Mouse (Mus musculus) kidney, postnatal 0 days (tissue): Measurements from ENCODE around the gene Clec9a. TPM values are rescaled to one million over a fixed set of nuclear protein-coding genes. Genes with fewer than 3 reads are reported as not detected.

Experiments
- ATAC-seq: fragments of 200-750 bp; cut with Nextera tagmentation; replicated peaks from 2 replicates; pipeline ENCODE4 v1.8.0; 2017; ENCODE audit warnings: low read depth, moderate number of reproducible peaks, moderate TSS enrichment, moderate library complexity; ENCODE audit not compliant: low FRiP score
- DNase-seq: peaks from one replicate; pipeline ENCODE4 v3.0.0-alpha.2; 2016; ENCODE audit warnings: low spot score
- H3K27ac ChIP-seq: fragments of 300-500 bp; sonication (generic); 2 replicates; pipeline ENCODE4 v1.5.1; 2014; ENCODE audit warnings: mild to moderate bottlenecking
- H3K27me3 ChIP-seq: fragments of 300-500 bp; sonication (generic); 2 replicates; pipeline ENCODE4 v1.6.1; 2014; ENCODE audit warnings: low read length, mixed read lengths; ENCODE audit not compliant: insufficient read depth
- H3K36me3 ChIP-seq: fragments of 300-500 bp; sonication (generic); 2 replicates; pipeline ENCODE4 v1.6.1; 2014; ENCODE audit warnings: low read length, mixed read lengths; ENCODE audit not compliant: insufficient read depth
- H3K4me1 ChIP-seq: fragments of 300-500 bp; sonication (generic); replicated peaks from 2 replicates; pipeline ENCODE4 v1.6.1; 2014; ENCODE audit warnings: antibody characterized with exemption, low read length, mixed read lengths; ENCODE audit not compliant: insufficient read depth
- H3K4me2 ChIP-seq: fragments of 300-500 bp; sonication (generic); 2 replicates; pipeline ENCODE4 v1.6.1; 2014; ENCODE audit warnings: mild to moderate bottlenecking, low read length, moderate library complexity, mixed read lengths
- H3K4me3 ChIP-seq: fragments of 300-500 bp; sonication (generic); replicated peaks from 2 replicates; pipeline ENCODE4 v1.5.1; 2014; ENCODE audit warnings: low read depth, low read length
- H3K9ac ChIP-seq: fragments of 300-500 bp; sonication (generic); 2 replicates; pipeline ENCODE4 v1.6.1; 2014; ENCODE audit warnings: low read depth, low read length
- H3K9me3 ChIP-seq: fragments of 300-500 bp; sonication (generic); replicated peaks from 2 replicates; pipeline ENCODE4 v1.6.1; 2016; ENCODE audit warnings: low read length, inconsistent platforms, mixed read lengths
- CTCF ChIP-seq: IDR thresholded peaks from 2 replicates; pipeline ENCODE4 v1.5.1; 2016; ENCODE audit warnings: antibody characterized with exemption, low read depth, mild to moderate bottlenecking, moderate library complexity
- WGBS: fragments of 180-500 bp; shearing (Covaris S2); extraction: QIAGEN DNeasy Blood & Tissue Kit; methylation state at CpG from one replicate; pipeline ENCODE4 v1.1.7; 2014; 5-methylcytosine and 5-hydroxymethylcytosine counted together
- polyA plus RNA-seq: library from polyadenylated mRNA; unstranded; fragments of >200 nt; fragmentation: Nextera tagmentation; extraction: Ambion mirVana; gene quantifications from 2 replicates; pipeline ENCODE4 v1.2.1, GENCODE M21; 2015

Clec9a gene
- polyA plus RNA-seq, 1 experiment from 2014 or later, result 0.38 TPM

DNA sequence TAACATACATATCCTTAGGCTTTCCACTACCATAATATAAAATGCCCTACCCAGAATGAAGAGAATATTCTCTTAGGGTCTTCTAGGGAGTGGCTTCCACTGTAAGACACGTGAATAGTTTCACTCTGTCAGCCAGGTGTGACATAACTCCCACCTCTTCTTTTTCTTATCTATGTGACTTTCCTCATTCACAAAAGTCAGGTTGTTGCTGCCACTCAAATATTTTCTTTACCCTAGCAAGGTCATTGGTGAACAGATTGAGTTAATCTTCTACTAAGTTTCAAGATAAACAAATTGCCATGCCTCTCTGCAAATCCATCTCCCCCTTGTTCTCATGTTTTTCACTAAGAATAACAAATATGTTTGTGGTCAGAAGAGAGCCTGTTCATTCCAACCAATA, 26.9 kb upstream of the Clec9a start:
- TF ChIP-seq CTCF, result no peak
- Histone ChIP-seq H3K4me3 (no peak overlapping the region), H3K4me1 (no peaks in the 10 kb centered on the region), H3K36me3 (no peaks in the 10 kb centered on the region), H3K9me3 (no peaks in the 10 kb centered on the region), H3K27me3 (no peaks in the 10 kb centered on the region), H3K9ac (no peak overlapping the region), H3K27ac (0 out of 2 replicates have a peak overlapping the region, but pooled peaks have one; percentile 36), H3K4me2 (no peak overlapping the region)
- no peak for DNase-seq
- ATAC-seq, result no peak
- 43% methylated on average over 1 of the region's 1 CpGs for WGBS

DNA sequence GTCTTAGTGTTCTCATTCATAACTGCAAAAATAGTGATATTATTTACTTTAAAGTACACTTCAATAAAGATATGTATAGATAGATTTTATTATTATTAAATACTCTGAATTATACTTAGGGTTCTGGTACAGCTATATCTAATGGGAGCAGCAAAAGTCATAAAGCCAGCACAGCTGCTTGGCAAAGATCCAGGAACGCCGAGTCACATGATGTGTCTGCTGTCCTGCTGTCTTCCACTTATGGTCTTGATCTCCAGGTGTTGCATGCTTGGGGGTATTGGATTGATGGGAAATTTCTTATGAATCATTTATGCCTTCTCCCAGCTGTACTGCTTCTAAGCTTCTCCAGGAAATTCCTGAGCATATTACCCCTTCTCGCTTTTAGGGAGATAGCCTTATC, 25.2 kb upstream of the Clec9a start:
- Histone ChIP-seq H3K4me2 (no peak overlapping the region), H3K36me3 (no peaks in the 10 kb centered on the region), H3K27me3 (no peaks in the 10 kb centered on the region), H3K4me3 (no peak overlapping the region), H3K9me3 (no peaks in the 10 kb centered on the region), H3K4me1 (no peaks in the 10 kb centered on the region), H3K27ac (no peak overlapping the region), H3K9ac (no peak overlapping the region)
- TF ChIP-seq CTCF, result no peak
- no peak for DNase-seq
- WGBS, result 63% methylated on average over 3 of the region's 3 CpGs
- ATAC-seq, result no peak

DNA sequence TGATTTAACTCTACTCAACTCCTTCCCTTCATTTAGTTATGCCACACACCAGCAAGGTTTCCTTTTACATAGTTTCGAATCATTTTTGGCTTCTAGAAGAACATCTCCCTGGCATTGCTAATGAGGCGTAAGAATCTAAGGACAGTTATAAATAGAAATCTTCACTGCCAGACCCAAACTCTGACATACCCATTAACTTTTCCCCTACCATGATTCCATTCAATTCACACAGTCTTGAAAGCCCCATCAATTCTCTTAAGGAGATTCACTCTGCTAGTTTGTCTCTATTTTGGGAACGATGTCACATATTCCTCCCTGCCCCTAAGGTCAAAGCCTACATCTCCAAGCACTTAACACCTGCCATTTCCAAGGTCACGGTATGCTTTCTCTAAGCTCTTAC, 23.7 kb upstream of the Clec9a start:
- DNase-seq (no peak), ATAC-seq (no peak)
- TF ChIP-seq CTCF, result no peak
- WGBS, result 79% methylated on average over 4 of the region's 4 CpGs
- no peak overlapping the region for H3K4me3 ChIP-seq
- H3K9ac ChIP-seq, result no peak overlapping the region
- no peaks in the 10 kb centered on the region for H3K27me3 ChIP-seq
- H3K4me1 ChIP-seq, result no peaks in the 10 kb centered on the region
- no peaks in the 10 kb centered on the region for H3K36me3 ChIP-seq
- H3K4me2 ChIP-seq, result no peak overlapping the region
- H3K27ac ChIP-seq, result no peak overlapping the region
- no peaks in the 10 kb centered on the region for H3K9me3 ChIP-seq

DNA sequence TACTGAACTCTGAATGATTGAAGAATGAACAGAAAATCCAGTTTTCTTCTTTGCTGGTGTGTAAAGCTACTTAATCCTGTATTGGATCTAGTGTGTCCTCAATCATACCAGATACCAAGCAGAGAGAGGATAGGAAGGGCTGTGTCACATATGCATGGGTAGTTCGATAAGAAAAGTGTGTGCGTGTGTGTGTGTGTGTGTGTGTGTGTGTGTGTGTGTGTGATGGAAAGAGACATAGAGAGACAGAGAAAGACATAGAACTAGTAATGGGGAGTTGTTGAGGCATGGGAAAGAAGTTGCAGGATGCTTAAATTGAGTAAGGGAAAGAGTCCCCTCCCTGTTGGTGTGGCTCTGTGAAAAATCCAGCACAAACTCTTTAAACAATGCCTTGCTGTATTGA, 22.9 kb upstream of the Clec9a start, which contains the start of gene Clec12b:
Clec12b (minus strand) TSS at position 101 of the 400 bp plus-strand sequence.
- no peak for ATAC-seq
- H3K36me3 ChIP-seq, result no peaks in the 10 kb centered on the region

DNA sequence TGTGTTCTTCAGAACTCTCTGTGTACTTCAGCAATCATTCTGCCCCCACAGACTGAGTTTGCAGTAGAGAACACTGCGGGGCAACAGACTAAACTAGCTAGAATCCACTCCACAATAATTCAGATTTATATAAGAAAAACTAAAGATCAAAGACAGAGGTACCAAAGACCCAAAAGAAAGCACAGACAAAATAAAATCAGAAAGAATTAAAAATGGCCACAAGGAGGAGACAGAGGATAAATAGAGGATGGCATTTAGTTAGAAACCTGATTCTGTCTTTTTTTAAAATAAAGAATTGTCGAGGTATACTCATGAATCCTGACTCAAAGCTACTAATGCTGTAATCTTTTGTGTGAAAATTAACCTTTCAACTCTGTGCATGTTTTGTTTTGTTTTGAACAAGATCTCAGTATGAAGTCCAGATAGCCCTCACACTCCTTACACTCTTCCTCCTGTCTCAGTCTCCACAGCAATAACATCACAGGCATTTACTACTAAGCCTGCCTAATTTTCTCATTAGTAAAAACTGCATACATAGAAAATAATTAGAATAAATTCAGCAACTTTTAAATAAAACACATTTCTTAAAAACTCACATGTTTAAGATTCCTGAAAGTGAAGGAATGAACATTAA, 15.5 kb upstream of the Clec9a start:
- no peaks in the 10 kb centered on the region for H3K27me3 ChIP-seq
- no peak overlapping the region for H3K27ac ChIP-seq
- 21% methylated on average over 2 of the region's 2 CpGs for WGBS
- H3K9ac ChIP-seq, result no peak overlapping the region
- H3K4me2 ChIP-seq, result no peak overlapping the region
- no peak overlapping the region for H3K4me3 ChIP-seq
- no peaks in the 10 kb centered on the region; the same call in 1 of the 2 replicates for H3K4me1 ChIP-seq
- no peaks in the 10 kb centered on the region for H3K36me3 ChIP-seq
- DNase-seq (peak; percentile 81), ATAC-seq (no peak)
- no peaks in the 10 kb centered on the region for H3K9me3 ChIP-seq
- TF ChIP-seq CTCF, result peak; percentile 92

More for the DNA sequence above, 22.9 kb upstream of the Clec9a start, which contains the start of gene Clec12b:
- no peaks in the 10 kb centered on the region for H3K4me1 ChIP-seq
- H3K9me3 ChIP-seq, result no peaks in the 10 kb centered on the region
- H3K27me3 ChIP-seq, result no peaks in the 10 kb centered on the region
- 92% methylated on average over 2 of the region's 2 CpGs for WGBS
- no peak for TF ChIP-seq CTCF
- no peak within 1 kb of the TSS for H3K27ac ChIP-seq
- DNase-seq, result no peak
- H3K4me3 ChIP-seq, result no peak within 1 kb of the TSS
- no peak within 1 kb of the TSS for H3K9ac ChIP-seq
- no peak within 1 kb of the TSS for H3K4me2 ChIP-seq

DNA sequence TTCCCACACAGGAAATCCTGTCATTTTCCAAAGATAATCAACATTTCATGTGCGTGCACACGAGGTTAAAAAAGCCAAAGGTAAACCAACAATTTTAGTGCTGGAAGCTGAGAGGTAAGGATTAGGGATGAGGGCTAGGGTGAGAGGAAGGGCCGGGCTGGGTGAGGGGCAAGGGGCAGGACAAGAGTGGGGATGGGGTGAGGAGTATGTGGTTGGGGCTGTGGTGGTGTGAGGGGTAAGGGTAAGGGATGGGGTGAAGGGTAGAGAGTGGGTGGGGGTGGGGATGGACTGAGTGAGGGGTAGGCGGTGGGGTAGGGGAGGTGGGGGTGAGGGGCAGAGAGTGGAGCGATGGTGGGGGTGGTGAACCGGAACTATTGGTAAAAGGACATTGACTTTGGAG, 14.9 kb upstream of the Clec9a start:
- no peak for TF ChIP-seq CTCF
- no peaks in the 10 kb centered on the region for H3K27me3 ChIP-seq
- no peak overlapping the region for H3K9ac ChIP-seq
- H3K36me3 ChIP-seq, result no peaks in the 10 kb centered on the region
- WGBS, result 72% methylated on average over 6 of the region's 6 CpGs
- H3K4me3 ChIP-seq, result no peak overlapping the region
- DNase-seq, result no peak
- H3K4me2 ChIP-seq, result no peak overlapping the region
- peak; percentile 66 for ATAC-seq
- H3K4me1 ChIP-seq, result no peaks in the 10 kb centered on the region; the same call in 1 of the 2 replicates
- H3K9me3 ChIP-seq, result no peaks in the 10 kb centered on the region
- no peak overlapping the region for H3K27ac ChIP-seq

DNA sequence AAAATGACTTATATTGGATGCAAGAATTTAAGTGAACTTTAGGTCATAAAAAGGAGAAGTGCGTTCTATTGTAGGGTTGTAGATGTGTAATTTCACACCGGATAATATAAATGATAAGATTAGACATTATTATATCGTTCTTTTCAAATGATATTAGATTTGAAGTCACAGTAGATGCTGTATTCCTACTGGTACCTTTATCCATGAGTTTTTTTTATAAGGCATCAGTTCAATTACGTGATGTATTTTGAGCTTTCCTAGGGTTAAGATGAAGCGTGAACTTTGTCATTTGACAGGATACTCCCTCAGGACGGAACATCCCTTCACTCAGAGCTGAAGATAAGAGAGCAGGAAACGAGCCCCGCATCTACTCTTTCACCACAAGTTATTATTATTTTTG, 11.7 kb upstream of the Clec9a start, which contains the start of gene Clec1b:
Clec1b (plus strand) TSS at position 301 of the 400 bp plus-strand sequence.
- Histone ChIP-seq H3K9me3 (no peaks in the 10 kb centered on the region), H3K4me1 (no peaks in the 10 kb centered on the region; the same call in 1 of the 2 replicates), H3K27me3 (no peaks in the 10 kb centered on the region), H3K4me2 (no peak within 1 kb of the TSS), H3K36me3 (no peaks in the 10 kb centered on the region), H3K4me3 (no peak within 1 kb of the TSS), H3K27ac (peak within 1 kb of the TSS; percentile 15; the same call in 1 of the 2 replicates), H3K9ac (no peak within 1 kb of the TSS)
- no peak for TF ChIP-seq CTCF
- DNase-seq (no peak), ATAC-seq (no peak)
- WGBS, result 66% methylated on average over 8 of the region's 8 CpGs
